Mouse (Mus musculus): ENCODE measurements around the gene Col16a1. TPM values are rescaled to one million over a fixed set of nuclear protein-coding genes. Genes with fewer than 3 reads are reported as not detected.

The Col16a1 gene
- total RNA-seq, 1 experiment, result 4.9 TPM

DNA sequence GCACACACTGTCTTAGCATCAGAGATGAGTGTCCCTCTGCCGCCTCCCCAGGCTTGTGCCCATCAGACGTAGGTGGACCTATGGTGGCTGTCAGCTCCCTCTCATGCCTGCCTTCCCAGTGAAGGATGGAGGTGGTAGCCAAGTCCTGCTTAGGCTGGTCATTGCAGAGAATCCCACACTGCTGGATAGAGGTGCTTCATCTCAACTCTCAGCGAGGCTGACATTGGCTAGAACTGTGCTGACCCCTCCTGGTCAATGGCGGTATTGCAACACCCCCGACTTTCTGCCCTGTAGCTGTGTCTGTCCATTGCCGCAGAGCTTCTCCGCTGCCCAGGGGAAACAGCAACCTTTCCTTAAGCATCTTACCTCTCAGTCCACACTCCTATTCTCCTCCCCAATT lies 39.7 kb downstream of the Col16a1 start:
- no peaks in the 10 kb centered on the region for H3K4me1 ChIP-seq (ENCODE audit: control insufficient read depth in 2 of 2, insufficient read depth in 2 of 2, low read length in 2 of 2, poor library complexity in 1 of 2)
- TF ChIP-seq MAFK (IDR thresholded peaks at IDR 0.05; ENCODE audit: insufficient read depth, low read depth, low read length), result no peak
- TF ChIP-seq ZC3H11A (IDR thresholded peaks at IDR 0.05; ENCODE audit: borderline replicate concordance, low read depth, low read length), result peak; percentile 96
- H3K9me3 ChIP-seq (ENCODE audit: control insufficient read depth, insufficient read depth, low read depth, low read length), result no peaks in the 10 kb centered on the region
- H3K36me3 ChIP-seq (ENCODE audit: control insufficient read depth, insufficient read depth, low read length, poor library complexity, severe bottlenecking), result no peaks in the 10 kb centered on the region
- in situ Hi-C loops (cut with MboI; ENCODE audit: low sequenced_read_pairs in 2 of 2, unreplicated experiment in 2 of 2), result no loop called here
- H3K4me3 ChIP-seq (ENCODE audit: insufficient read depth in 1 of 2, low read depth in 1 of 2, low read length in 2 of 2, poor library complexity in 1 of 2, severe bottlenecking in 1 of 2), result no peak overlapping the region
- no peak overlapping the region for H3K9ac ChIP-seq (ENCODE audit: insufficient read depth, low read depth, low read length, poor library complexity, severe bottlenecking)
- H3K27ac ChIP-seq (ENCODE audit: insufficient read depth, low read depth, low read length, poor library complexity, severe bottlenecking), result no peak overlapping the region
- DNase-seq (ENCODE audit: low read depth, low spot score), result peak; percentile 69

DNA sequence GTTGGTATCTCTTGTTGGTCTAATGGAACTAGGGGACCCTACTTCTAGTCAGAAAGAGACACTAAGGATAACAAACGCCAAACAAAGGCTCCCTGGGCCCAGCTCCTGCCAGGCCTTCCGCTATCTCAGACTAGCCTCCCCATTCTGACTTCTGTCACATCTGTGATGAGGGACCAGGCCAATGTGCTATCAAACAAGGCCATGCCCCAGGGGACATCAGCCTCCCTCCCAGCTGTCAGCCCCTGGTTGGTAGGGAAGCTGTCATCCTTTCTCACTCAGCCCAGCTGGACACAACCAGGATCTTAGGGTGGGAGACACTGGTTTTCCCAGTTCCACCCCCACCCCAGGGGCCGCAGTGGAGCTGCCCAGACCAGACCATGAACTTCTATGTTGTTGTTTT lies 47.5 kb downstream of the Col16a1 start:
- TF ChIP-seq CHD2 (IDR thresholded peaks at IDR 0.05; ENCODE audit: low read depth, low read length), result no peak
- TF ChIP-seq ZC3H11A (IDR thresholded peaks at IDR 0.05; ENCODE audit: borderline replicate concordance, low read depth, low read length), result no peak
- TF ChIP-seq HCFC1 (IDR thresholded peaks at IDR 0.05; ENCODE audit: borderline replicate concordance, insufficient read depth, low read length), result no peak
- TF ChIP-seq MAFK (IDR thresholded peaks at IDR 0.05; ENCODE audit: insufficient read depth, low read depth, low read length), result no peak
- TF ChIP-seq ZNF384 (IDR thresholded peaks at IDR 0.05; ENCODE audit: low read depth, low read length), result no peak
- H3K27ac ChIP-seq (ENCODE audit: insufficient read depth, low read depth, low read length, poor library complexity, severe bottlenecking), result no peak overlapping the region
- H3K36me3 ChIP-seq (ENCODE audit: control insufficient read depth, insufficient read depth, low read length, poor library complexity, severe bottlenecking), result no peaks in the 10 kb centered on the region
- peaks cover 0 to 2% of the 10 kb centered on the region in 2 experiments; a peak in 1 of 4 replicates for H3K4me1 ChIP-seq (ENCODE audit: control insufficient read depth in 2 of 2, insufficient read depth in 2 of 2, low read length in 2 of 2, poor library complexity in 1 of 2)
- DNase-seq (ENCODE audit: low read depth, low spot score), result no peak
- H3K9ac ChIP-seq (ENCODE audit: insufficient read depth, low read depth, low read length, poor library complexity, severe bottlenecking), result no peak overlapping the region
- H3K9me3 ChIP-seq (ENCODE audit: control insufficient read depth, insufficient read depth, low read depth, low read length), result no peaks in the 10 kb centered on the region
- in situ Hi-C loops (cut with MboI; ENCODE audit: low sequenced_read_pairs in 2 of 2, unreplicated experiment in 2 of 2), result no loop called here
- no peak overlapping the region for H3K4me3 ChIP-seq (ENCODE audit: insufficient read depth in 1 of 2, low read depth in 1 of 2, low read length in 2 of 2, poor library complexity in 1 of 2, severe bottlenecking in 1 of 2)

DNA sequence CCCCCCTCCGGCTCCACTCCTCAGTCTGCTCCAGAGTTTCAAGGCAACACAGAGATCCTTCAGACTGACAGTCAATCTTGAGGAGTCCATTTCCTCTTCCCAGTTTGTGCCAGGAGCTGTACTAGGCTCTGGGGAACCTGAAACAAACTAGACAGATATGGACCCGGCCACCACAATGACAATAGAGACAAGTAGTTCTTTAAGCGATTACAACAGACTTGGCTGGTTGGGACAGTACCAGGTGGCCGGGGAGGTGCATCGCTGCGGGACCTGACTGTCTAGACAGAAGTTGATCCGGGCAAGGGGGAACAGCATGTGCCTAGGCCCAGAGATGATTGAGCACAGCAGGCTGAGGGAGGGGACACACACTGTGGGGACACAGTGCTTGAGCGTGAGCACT lies 53.5 kb downstream of the Col16a1 start:
- in situ Hi-C loops (cut with MboI; ENCODE audit: low sequenced_read_pairs in 2 of 2, unreplicated experiment in 2 of 2), result no loop called here
- no peak for DNase-seq (ENCODE audit: low read depth, low spot score)
- H3K4me1 ChIP-seq (ENCODE audit: control insufficient read depth in 2 of 2, insufficient read depth in 2 of 2, low read length in 2 of 2, poor library complexity in 1 of 2), result peaks cover 3 to 12% of the 10 kb centered on the region in 2 experiments; a peak in 2 of 4 replicates
- TF ChIP-seq ZNF384 (IDR thresholded peaks at IDR 0.05; ENCODE audit: low read depth, low read length), result no peak
- TF ChIP-seq ZC3H11A (IDR thresholded peaks at IDR 0.05; ENCODE audit: borderline replicate concordance, low read depth, low read length), result no peak
- no peak for TF ChIP-seq HCFC1 (IDR thresholded peaks at IDR 0.05; ENCODE audit: borderline replicate concordance, insufficient read depth, low read length)
- TF ChIP-seq MAFK (IDR thresholded peaks at IDR 0.05; ENCODE audit: insufficient read depth, low read depth, low read length), result no peak
- no peak for TF ChIP-seq CHD2 (IDR thresholded peaks at IDR 0.05; ENCODE audit: low read depth, low read length)
- H3K36me3 ChIP-seq (ENCODE audit: control insufficient read depth, insufficient read depth, low read length, poor library complexity, severe bottlenecking), result no peaks in the 10 kb centered on the region
- H3K9me3 ChIP-seq (ENCODE audit: control insufficient read depth, insufficient read depth, low read depth, low read length), result no peaks in the 10 kb centered on the region
- H3K9ac ChIP-seq (ENCODE audit: insufficient read depth, low read depth, low read length, poor library complexity, severe bottlenecking), result no peak overlapping the region
- H3K27ac ChIP-seq (ENCODE audit: insufficient read depth, low read depth, low read length, poor library complexity, severe bottlenecking), result no peak overlapping the region
- no peak overlapping the region for H3K4me3 ChIP-seq (ENCODE audit: insufficient read depth in 1 of 2, low read depth in 1 of 2, low read length in 2 of 2, poor library complexity in 1 of 2, severe bottlenecking in 1 of 2)

DNA sequence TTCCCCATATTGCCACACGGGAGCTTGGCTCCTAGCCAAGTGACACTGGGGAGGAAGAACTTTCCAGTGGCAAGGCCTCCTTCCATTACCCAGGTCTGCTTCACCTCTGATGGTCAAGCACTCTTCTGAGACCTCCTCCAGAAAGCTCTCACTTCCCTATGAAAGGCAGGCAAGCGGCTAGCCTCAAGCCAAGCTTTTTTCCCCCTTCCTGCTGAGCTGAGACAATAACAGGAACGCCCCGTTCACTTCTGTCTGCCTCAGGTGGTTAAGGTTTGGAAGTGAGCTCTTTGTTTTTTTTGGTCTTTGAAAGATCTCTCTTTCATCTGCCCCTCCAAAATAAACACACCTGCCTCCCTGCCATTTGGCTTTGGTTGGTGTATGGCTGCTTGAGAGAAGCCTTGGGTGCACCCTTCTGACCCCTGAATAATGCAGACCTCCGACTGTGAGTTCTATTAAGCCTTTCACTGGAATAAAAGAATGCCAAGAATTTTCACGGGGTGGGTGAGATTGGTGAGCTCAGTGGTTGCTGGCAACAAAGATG lies 54.5 kb downstream of the Col16a1 start, which contains the start of gene Pef1:
Gene Pef1 (plus strand): TSS at position 448 of the 541 bp plus-strand sequence.
- in situ Hi-C loops (cut with MboI; ENCODE audit: low sequenced_read_pairs in 2 of 2, unreplicated experiment in 2 of 2), result no loop called here
- Histone ChIP-seq H3K9me3 (ENCODE audit: control insufficient read depth, insufficient read depth, low read depth, low read length) (no peaks in the 10 kb centered on the region), H3K27ac (ENCODE audit: insufficient read depth, low read depth, low read length, poor library complexity, severe bottlenecking) (peak within 1 kb of the TSS; percentile 81), H3K9ac (ENCODE audit: insufficient read depth, low read depth, low read length, poor library complexity, severe bottlenecking) (no peak within 1 kb of the TSS), H3K4me3 (ENCODE audit: insufficient read depth in 1 of 2, low read depth in 1 of 2, low read length in 2 of 2, poor library complexity in 1 of 2, severe bottlenecking in 1 of 2) (peak within 1 kb of the TSS in 1 of 2 experiments; percentile 18; a peak in 1 of 4 replicates), H3K4me1 (ENCODE audit: control insufficient read depth in 2 of 2, insufficient read depth in 2 of 2, low read length in 2 of 2, poor library complexity in 1 of 2) (peaks cover 3 to 13% of the 10 kb centered on the region in 2 experiments; a peak in 2 of 4 replicates), H3K36me3 (ENCODE audit: control insufficient read depth, insufficient read depth, low read length, poor library complexity, severe bottlenecking) (no peaks in the 10 kb centered on the region)
- DNase-seq (ENCODE audit: low read depth, low spot score), result peak; percentile 95
- no peak for TF ChIP-seq ZC3H11A (IDR thresholded peaks at IDR 0.05; ENCODE audit: borderline replicate concordance, low read depth, low read length)
- peak; percentile 66 for TF ChIP-seq CHD2 (IDR thresholded peaks at IDR 0.05; ENCODE audit: low read depth, low read length)

DNA sequence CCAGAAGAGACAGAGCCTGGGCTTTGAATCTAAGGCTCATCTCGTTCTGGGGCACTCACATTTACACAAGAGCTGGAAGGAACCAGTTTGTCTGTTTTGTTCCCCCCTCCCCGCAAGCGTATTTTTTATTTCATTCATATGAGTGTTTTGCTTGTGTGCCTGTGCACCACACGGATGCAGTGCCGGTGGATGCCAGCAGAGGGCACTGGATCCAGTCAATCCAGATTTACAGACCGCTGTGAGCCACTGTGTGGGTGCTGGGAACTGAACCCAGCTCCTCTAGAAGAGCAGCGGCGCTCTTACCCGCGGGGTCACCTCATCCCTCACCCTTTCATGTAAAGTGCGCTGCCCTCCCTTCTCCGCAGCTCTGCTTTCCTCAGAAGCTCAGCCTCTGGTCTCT lies 56.0 kb downstream of the Col16a1 start:
- Histone ChIP-seq H3K36me3 (ENCODE audit: control insufficient read depth, insufficient read depth, low read length, poor library complexity, severe bottlenecking) (no peaks in the 10 kb centered on the region), H3K27ac (ENCODE audit: insufficient read depth, low read depth, low read length, poor library complexity, severe bottlenecking) (no peak overlapping the region), H3K9me3 (ENCODE audit: control insufficient read depth, insufficient read depth, low read depth, low read length) (no peaks in the 10 kb centered on the region), H3K4me3 (ENCODE audit: insufficient read depth in 1 of 2, low read depth in 1 of 2, low read length in 2 of 2, poor library complexity in 1 of 2, severe bottlenecking in 1 of 2) (no peak overlapping the region), H3K4me1 (ENCODE audit: control insufficient read depth in 2 of 2, insufficient read depth in 2 of 2, low read length in 2 of 2, poor library complexity in 1 of 2) (peaks cover 3 to 13% of the 10 kb centered on the region in 2 experiments; a peak in 2 of 4 replicates), H3K9ac (ENCODE audit: insufficient read depth, low read depth, low read length, poor library complexity, severe bottlenecking) (no peak overlapping the region)
- in situ Hi-C loops (cut with MboI; ENCODE audit: low sequenced_read_pairs in 2 of 2, unreplicated experiment in 2 of 2), result no loop called here
- DNase-seq (ENCODE audit: low read depth, low spot score), result peak; percentile 49
- TF ChIP-seq CHD2 (IDR thresholded peaks at IDR 0.05; ENCODE audit: low read depth, low read length) (no peak), MAFK (IDR thresholded peaks at IDR 0.05; ENCODE audit: insufficient read depth, low read depth, low read length) (no peak), HCFC1 (IDR thresholded peaks at IDR 0.05; ENCODE audit: borderline replicate concordance, insufficient read depth, low read length) (no peak), ZC3H11A (IDR thresholded peaks at IDR 0.05; ENCODE audit: borderline replicate concordance, low read depth, low read length) (no peak), ZNF384 (IDR thresholded peaks at IDR 0.05; ENCODE audit: low read depth, low read length) (no peak)

Measured in ES-E14 (cell line).